9 mouse cellular contexts compared by ENCODE assay signal in the genomic region with DNA sequence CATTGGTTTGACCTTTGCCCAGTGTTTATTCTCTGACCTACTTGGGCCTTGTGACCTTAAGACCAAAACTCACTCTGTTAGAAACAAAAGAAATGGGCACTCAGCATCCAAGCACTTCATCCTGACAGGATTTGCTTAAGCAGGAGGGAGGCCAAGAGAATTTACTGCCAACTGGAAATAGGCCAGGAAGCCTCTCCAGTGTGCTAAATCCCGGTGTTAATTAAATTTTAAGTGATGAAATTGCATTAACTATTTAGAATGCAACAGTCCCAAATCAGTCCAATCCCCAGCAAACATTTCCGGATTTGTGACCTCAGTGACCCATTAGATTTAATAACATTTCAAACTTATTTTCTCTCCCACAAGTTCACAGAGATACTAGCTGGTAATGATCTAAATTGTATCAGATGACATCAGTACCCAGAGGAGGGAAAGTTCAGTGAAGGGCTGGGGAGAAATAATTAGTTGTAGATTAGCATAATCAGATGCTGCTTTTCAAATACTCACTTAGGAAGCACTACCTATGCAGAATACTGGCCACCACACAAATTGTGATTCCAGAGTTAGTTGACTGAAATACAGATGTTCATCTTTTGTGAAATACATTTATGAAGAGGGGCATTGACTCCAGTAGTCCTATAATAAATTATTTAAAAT.
DNase-seq lines count a peak whose midpoint lies in the region; ATAC-seq and TF ChIP-seq lines count a peak whose summit lies in the region.
"Had no signal": no experiment of that assay in that cellular context is flagged by ENCODE, and none has a peak within 500 bp of the region (broad histone marks: within the 10 kb centered on the region; RNA-seq: fewer than 3 reads in every experiment).

No protein-coding gene starts in this region.

- ATAC-seq in hindbrain, embryonic 14.5 days (ENCODE audit: low FRiP score), result peak; percentile 51; the same call in 1 of the 2 replicates
- no peak for ATAC-seq in hindbrain, embryonic 12.5 days (ENCODE audit: low FRiP score)
- ATAC-seq in forebrain, postnatal 0 days, result peak; percentile 69

- no peaks in the 10 kb centered on the region for H3K9me3 ChIP-seq in hindbrain, embryonic 14.5 days (ENCODE audit: control insufficient read depth, low read length)
- H3K9me3 ChIP-seq in hindbrain, embryonic 12.5 days (replicated peaks), result no peaks in the 10 kb centered on the region
- no peaks in the 10 kb centered on the region for H3K9me3 ChIP-seq in forebrain, postnatal 0 days (ENCODE audit: low read length)
- H3K9me3 ChIP-seq: neural tube, embryonic 13.5 days had no signal

- H3K27me3 ChIP-seq in hindbrain, embryonic 14.5 days (ENCODE audit: control insufficient read depth, insufficient read depth, low read length), result no peaks in the 10 kb centered on the region
- no peaks in the 10 kb centered on the region for H3K27me3 ChIP-seq in hindbrain, embryonic 12.5 days
- H3K27me3 ChIP-seq in forebrain, postnatal 0 days (ENCODE audit: insufficient read depth, low read length), result no peaks in the 10 kb centered on the region
- H3K27me3 ChIP-seq: neural tube, embryonic 13.5 days had no signal

- peak; percentile 64 for DNase-seq in hindbrain, embryonic 14.5 days (ENCODE audit: low spot score)
- DNase-seq in brain, adult 2 months (ENCODE audit: low read depth, low spot score), result peak; percentile 40
- DNase-seq in forebrain, postnatal 0 days, result peak; percentile 77
- DNase-seq in layer of hippocampus, postnatal 14 days (ENCODE audit: low spot score in 2 of 2), result peak; percentile 37 to 76
- DNase-seq in urinary bladder, postnatal 36 days (ENCODE audit: low spot score in 2 of 2), result no peak
- DNase-seq in gastrocnemius, postnatal 10 days, result no peak
- DNase-seq: heart, adult 2 months had no signal

- no peak overlapping the region for H3K9ac ChIP-seq in hindbrain, embryonic 14.5 days
- H3K9ac ChIP-seq in hindbrain, embryonic 12.5 days, result no peak overlapping the region
- no peak overlapping the region for H3K9ac ChIP-seq in forebrain, postnatal 0 days
- H3K9ac ChIP-seq: neural tube, embryonic 13.5 days had no signal

- H3K27ac ChIP-seq in hindbrain, embryonic 14.5 days, result no peak overlapping the region
- no peak overlapping the region for H3K27ac ChIP-seq in hindbrain, embryonic 12.5 days
- no peak overlapping the region for H3K27ac ChIP-seq in forebrain, postnatal 0 days (ENCODE audit: low read depth, low read length)
- H3K27ac ChIP-seq: heart, adult 2 months; neural tube, embryonic 13.5 days had no signal

- TF ChIP-seq CTCF in forebrain, postnatal 0 days (IDR thresholded peaks at IDR 0.05; ENCODE audit: low read depth), result no peak

- 55% methylated on average over 2 of the region's 2 CpGs for WGBS in hindbrain, embryonic 14.5 days
- WGBS in hindbrain, embryonic 12.5 days, result 79% methylated on average over 2 of the region's 2 CpGs
- WGBS in forebrain, postnatal 0 days, result 19% methylated on average over 2 of the region's 2 CpGs

- H3K4me2 ChIP-seq in hindbrain, embryonic 14.5 days (replicated peaks), result no peak overlapping the region
- no peak overlapping the region for H3K4me2 ChIP-seq in hindbrain, embryonic 12.5 days (replicated peaks)
- no peak overlapping the region for H3K4me2 ChIP-seq in forebrain, postnatal 0 days (ENCODE audit: low read depth)
- H3K4me2 ChIP-seq: neural tube, embryonic 13.5 days had no signal

- H3K36me3 ChIP-seq in hindbrain, embryonic 14.5 days (replicated peaks; ENCODE audit: control insufficient read depth, insufficient read depth), result no peaks in the 10 kb centered on the region
- H3K36me3 ChIP-seq in hindbrain, embryonic 12.5 days, result no peaks in the 10 kb centered on the region
- no peaks in the 10 kb centered on the region for H3K36me3 ChIP-seq in forebrain, postnatal 0 days (ENCODE audit: insufficient read depth)
- H3K36me3 ChIP-seq: neural tube, embryonic 13.5 days had no signal

- H3K4me1 ChIP-seq in hindbrain, embryonic 14.5 days (replicated peaks; ENCODE audit: control insufficient read depth, insufficient read depth, low read length), result no peaks in the 10 kb centered on the region
- H3K4me1 ChIP-seq in hindbrain, embryonic 12.5 days, result no peaks in the 10 kb centered on the region
- peaks cover 7% of the 10 kb centered on the region; the same call in 1 of the 2 replicates for H3K4me1 ChIP-seq in forebrain, postnatal 0 days (ENCODE audit: insufficient read depth)
- H3K4me1 ChIP-seq: neural tube, embryonic 13.5 days had no signal

- H3K4me3 ChIP-seq in hindbrain, embryonic 14.5 days (replicated peaks; ENCODE audit: low read length), result no peak overlapping the region
- no peak overlapping the region for H3K4me3 ChIP-seq in hindbrain, embryonic 12.5 days
- H3K4me3 ChIP-seq in forebrain, postnatal 0 days (ENCODE audit: low read depth, low read length), result no peak overlapping the region
- H3K4me3 ChIP-seq: heart, adult 2 months; neural tube, embryonic 13.5 days had no signal

Comparison
In these comparisons a context has a peak if more than half of its experiments do, and no peak if none do; other contexts are left out.
1. DNase-seq: peak in hindbrain, embryonic 14.5 days (single experiment), brain, adult 2 months (single experiment), forebrain, postnatal 0 days (single experiment) and layer of hippocampus, postnatal 14 days (2 of 2); none in urinary bladder, postnatal 36 days (0 of 2) and gastrocnemius, postnatal 10 days (single experiment).